Mouse (Mus musculus) heart, embryonic 14.5 days (tissue): Measurements from ENCODE around the gene Gipc2. TPM values are rescaled to one million over a fixed set of nuclear protein-coding genes. Genes with fewer than 3 reads are reported as not detected.

Experiments used
- ATAC-seq: fragments of 200-750 bp; cut with Nextera tagmentation; 2 replicates; pipeline ENCODE4 v1.8.0; 2017; ENCODE audit warnings: low read depth, moderate TSS enrichment; ENCODE audit not compliant: insufficient number of reproducible peaks, insufficient read depth, low FRiP score
- H3K27ac ChIP-seq, 2 experiments: fragments of 200-500 bp in 1 of 2; fragments of 300-500 bp in 1 of 2; sonication (generic) in 1 of 2; replicated peaks in 1 of 2; 2 replicates each; pipeline ENCODE4 v1.5.1; 2012 to 2014; ENCODE audit warnings: low read depth in 2 of 2, low read length in 2 of 2, control low read depth in 1 of 2, mild to moderate bottlenecking in 1 of 2, mixed read lengths in 1 of 2; ENCODE audit not compliant: control insufficient read depth in 1 of 2, insufficient read depth in 1 of 2
- H3K27me3 ChIP-seq: fragments of 300-500 bp; sonication (generic); 2 replicates; pipeline ENCODE4 v1.6.1; 2014; ENCODE audit warnings: mild to moderate bottlenecking, low read length, control low read depth; ENCODE audit not compliant: control insufficient read depth, insufficient read depth
- H3K36me3 ChIP-seq: fragments of 300-500 bp; sonication (generic); 2 replicates; pipeline ENCODE4 v1.6.1; 2014; ENCODE audit warnings: mild to moderate bottlenecking, control low read depth, low read length, mixed read lengths; ENCODE audit not compliant: control insufficient read depth, insufficient read depth
- H3K4me1 ChIP-seq, 2 experiments: fragments of 200-500 bp in 1 of 2; fragments of 300-500 bp in 1 of 2; sonication (generic) in 1 of 2; 2 replicates each; pipeline ENCODE4 v1.6.1; 2012 to 2014; ENCODE audit warnings: low read length in 2 of 2, control low read depth in 1 of 2, mixed read lengths in 1 of 2; ENCODE audit not compliant: control insufficient read depth in 2 of 2, insufficient read depth in 2 of 2
- H3K4me2 ChIP-seq: fragments of 300-500 bp; sonication (generic); 2 replicates; pipeline ENCODE4 v1.6.1; 2014; ENCODE audit warnings: mild to moderate bottlenecking, low read length
- H3K4me3 ChIP-seq, 2 experiments: fragments of 200-500 bp in 1 of 2; fragments of 300-500 bp in 1 of 2; sonication (generic) in 1 of 2; 2 replicates each; pipeline ENCODE4 v1.5.1; 2012 to 2014; ENCODE audit warnings: low read length in 2 of 2, mild to moderate bottlenecking in 2 of 2, control low read depth in 1 of 2, low read depth in 1 of 2, moderate library complexity in 1 of 2; ENCODE audit not compliant: control insufficient read depth in 1 of 2, insufficient read depth in 1 of 2
- H3K9ac ChIP-seq: fragments of 300-500 bp; sonication (generic); 2 replicates; pipeline ENCODE4 v1.6.1; 2014; ENCODE audit warnings: mild to moderate bottlenecking, low read length
- H3K9me3 ChIP-seq: fragments of 300-500 bp; sonication (generic); 2 replicates; pipeline ENCODE4 v1.6.1; 2016; ENCODE audit warnings: low read length, control low read depth; ENCODE audit not compliant: control insufficient read depth
- WGBS: fragments of 180-500 bp; shearing (Covaris S2); extraction: QIAGEN DNeasy Blood & Tissue Kit; methylation state at CpG from one replicate; pipeline ENCODE4 v1.1.7; 2014; 5-methylcytosine and 5-hydroxymethylcytosine counted together
- polyA plus RNA-seq: library from polyadenylated mRNA; unstranded; fragments of >200 nt; fragmentation: Nextera tagmentation; extraction: Ambion mirVana; gene quantifications from 2 replicates; pipeline ENCODE4 v1.2.1, GENCODE M21; 2014

Gipc2 gene
- polyA plus RNA-seq, 1 experiment from 2014 or later: 4.1 TPM

DNA sequence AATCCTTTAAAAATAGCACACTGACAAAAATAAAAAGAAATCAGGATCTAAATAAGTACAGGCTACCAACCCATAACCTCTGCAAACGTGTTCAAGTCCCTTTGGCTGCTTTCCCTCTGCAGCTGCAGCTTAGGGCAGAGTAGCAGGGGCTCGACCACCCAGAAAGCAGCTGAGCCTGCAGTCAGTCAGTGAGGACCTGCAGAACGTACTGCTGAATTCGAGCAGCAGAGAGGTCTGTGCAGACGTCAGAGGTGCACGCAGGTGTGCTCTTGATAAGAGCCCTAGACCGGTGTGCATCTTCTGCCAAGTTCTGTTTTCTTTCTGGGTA is 56.8 kb downstream of the Gipc2 start:
- peaks cover 21 to 30% of the 10 kb centered on the region in 2 experiments for H3K4me1 ChIP-seq
- H3K9me3 ChIP-seq: no peaks in the 10 kb centered on the region
- no peak overlapping the region for H3K27ac ChIP-seq
- no peaks in the 10 kb centered on the region for H3K36me3 ChIP-seq
- no peak for ATAC-seq
- no peak overlapping the region for H3K4me2 ChIP-seq
- 53% methylated on average over 7 of the region's 7 CpGs for WGBS
- H3K4me3 ChIP-seq: no peak overlapping the region
- H3K27me3 ChIP-seq: no peaks in the 10 kb centered on the region; the same call in 1 of the 2 replicates
- no peak overlapping the region for H3K9ac ChIP-seq

DNA sequence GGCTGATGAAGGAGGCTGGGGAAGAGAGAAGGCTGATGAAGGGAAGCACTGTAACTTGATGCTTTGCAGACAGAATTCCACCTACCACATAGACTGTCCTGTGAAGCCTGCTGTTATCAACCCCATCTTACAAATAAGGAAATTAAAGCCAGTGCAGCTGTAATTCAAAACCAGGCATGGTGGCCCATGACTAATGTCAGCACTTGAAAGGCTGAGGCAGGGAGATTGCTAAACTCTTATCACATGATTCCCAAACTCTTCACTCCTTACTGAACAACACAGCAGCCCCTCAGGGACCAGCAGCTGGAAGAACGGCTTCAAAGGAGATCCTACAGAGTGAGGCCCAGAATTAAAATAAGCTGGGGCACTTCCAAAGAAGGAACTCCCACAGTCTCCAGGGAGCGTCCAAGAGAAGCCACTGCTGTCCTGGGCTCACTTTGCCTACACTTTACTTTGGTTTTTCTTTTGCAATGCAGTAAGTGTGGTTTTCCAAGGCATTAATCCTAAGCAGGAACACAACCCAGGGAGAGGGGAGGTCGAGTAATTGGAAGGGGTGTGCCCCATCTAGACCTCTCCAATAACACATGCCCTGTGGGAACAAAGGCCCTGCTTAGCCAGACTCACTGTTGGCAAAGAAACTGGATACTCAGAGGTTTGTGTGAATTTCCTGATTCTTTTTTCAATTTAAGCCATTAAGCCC is 57.3 kb downstream of the Gipc2 start:
- H3K27me3 ChIP-seq: no peaks in the 10 kb centered on the region; the same call in 1 of the 2 replicates
- H3K4me3 ChIP-seq: no peak overlapping the region
- H3K4me2 ChIP-seq: no peak overlapping the region
- no peak for ATAC-seq
- H3K9ac ChIP-seq: no peak overlapping the region
- no peaks in the 10 kb centered on the region for H3K36me3 ChIP-seq
- H3K27ac ChIP-seq: no peak overlapping the region
- no peaks in the 10 kb centered on the region for H3K9me3 ChIP-seq
- peaks cover 19 to 28% of the 10 kb centered on the region in 2 experiments for H3K4me1 ChIP-seq
- WGBS: 26% methylated on average over 3 of the region's 3 CpGs

DNA sequence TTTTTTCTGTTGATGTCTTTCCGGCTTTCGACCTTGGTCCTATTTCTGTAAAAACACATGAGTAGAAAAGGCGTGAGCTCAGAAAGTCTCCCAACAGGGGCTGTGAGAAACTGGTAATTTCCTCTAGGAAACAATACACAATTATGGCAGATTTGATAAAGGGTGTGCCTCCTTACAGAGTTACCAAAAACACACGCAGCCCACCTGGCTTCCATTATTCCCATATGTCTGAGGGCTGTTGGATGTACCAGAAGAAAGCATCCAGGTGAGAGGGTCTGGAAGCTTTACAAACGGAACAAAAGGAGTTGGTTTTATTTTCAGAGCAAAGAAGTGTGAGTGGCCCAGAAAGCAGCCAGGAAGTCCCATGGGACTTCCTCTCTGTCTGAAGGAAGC is 58.0 kb downstream of the Gipc2 start:
- no peak overlapping the region for H3K9ac ChIP-seq

DNA sequence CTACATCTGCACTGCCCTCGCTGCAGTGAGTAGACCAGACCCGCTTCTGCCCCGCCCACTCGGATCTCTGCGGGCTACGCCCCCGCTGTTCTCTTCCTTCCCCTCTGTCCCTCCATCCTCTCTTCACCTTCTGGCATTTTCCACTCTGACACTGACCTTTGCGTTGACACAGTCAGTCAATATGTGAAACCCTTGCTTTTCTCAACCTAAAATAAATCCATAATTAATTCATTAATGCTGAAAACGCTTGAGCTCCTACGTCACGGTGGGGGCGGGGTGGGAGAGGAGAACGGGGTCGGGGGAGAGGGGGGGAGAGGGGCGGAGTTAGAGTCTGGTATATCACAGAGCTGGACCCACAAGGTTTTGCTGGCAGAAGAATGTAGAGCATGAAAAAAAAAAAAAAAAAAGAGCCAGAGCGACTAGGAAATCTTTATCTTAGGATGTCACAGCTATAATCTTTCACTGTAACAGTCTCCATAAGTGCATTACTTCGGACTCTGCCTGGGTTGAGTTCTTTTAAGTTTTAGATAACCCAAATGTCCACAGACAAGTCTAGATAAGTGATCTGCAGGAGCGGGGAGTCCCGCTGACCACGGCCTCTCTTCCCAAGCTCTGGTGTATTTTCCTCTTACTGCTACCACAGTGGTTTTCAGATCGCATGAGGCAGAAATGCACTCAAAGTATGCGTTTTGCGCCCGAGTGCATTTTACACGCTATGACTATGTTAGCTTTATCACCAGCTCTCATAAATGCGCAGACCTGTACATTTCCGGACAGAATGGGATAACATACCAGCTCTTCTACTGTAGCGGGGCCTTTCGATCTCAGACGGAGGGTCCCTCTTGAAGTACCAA is 58.7 kb downstream of the Gipc2 start:
- peak overlapping the region; percentile 87 for H3K4me2 ChIP-seq
- H3K9me3 ChIP-seq: no peaks in the 10 kb centered on the region
- peak; percentile 32; the same call in 1 of the 2 replicates for ATAC-seq
- no peaks in the 10 kb centered on the region; the same call in 1 of the 2 replicates for H3K27me3 ChIP-seq
- no peaks in the 10 kb centered on the region for H3K36me3 ChIP-seq
- peak overlapping the region; percentile 58 for H3K9ac ChIP-seq
- peak overlapping the region; percentile 32 to 41 for H3K4me3 ChIP-seq
- 22% methylated on average over 30 of the region's 30 CpGs for WGBS
- peaks cover 17 to 28% of the 10 kb centered on the region in 2 experiments for H3K4me1 ChIP-seq
- H3K27ac ChIP-seq: 0 out of 4 replicates have a peak overlapping the region, but pooled peaks of 1 of the 2 experiments have one; percentile 8

More for the DNA sequence above, 58.0 kb downstream of the Gipc2 start:
- Histone ChIP-seq H3K27me3 (no peaks in the 10 kb centered on the region; the same call in 1 of the 2 replicates), H3K27ac (no peak overlapping the region), H3K36me3 (no peaks in the 10 kb centered on the region), H3K4me3 (no peak overlapping the region), H3K4me2 (peak overlapping the region; percentile 87; the same call in 1 of the 2 replicates), H3K4me1 (peaks cover 17 to 28% of the 10 kb centered on the region in 2 experiments), H3K9me3 (no peaks in the 10 kb centered on the region)
- WGBS: 56% methylated on average over 5 of the region's 5 CpGs
- no peak for ATAC-seq

DNA sequence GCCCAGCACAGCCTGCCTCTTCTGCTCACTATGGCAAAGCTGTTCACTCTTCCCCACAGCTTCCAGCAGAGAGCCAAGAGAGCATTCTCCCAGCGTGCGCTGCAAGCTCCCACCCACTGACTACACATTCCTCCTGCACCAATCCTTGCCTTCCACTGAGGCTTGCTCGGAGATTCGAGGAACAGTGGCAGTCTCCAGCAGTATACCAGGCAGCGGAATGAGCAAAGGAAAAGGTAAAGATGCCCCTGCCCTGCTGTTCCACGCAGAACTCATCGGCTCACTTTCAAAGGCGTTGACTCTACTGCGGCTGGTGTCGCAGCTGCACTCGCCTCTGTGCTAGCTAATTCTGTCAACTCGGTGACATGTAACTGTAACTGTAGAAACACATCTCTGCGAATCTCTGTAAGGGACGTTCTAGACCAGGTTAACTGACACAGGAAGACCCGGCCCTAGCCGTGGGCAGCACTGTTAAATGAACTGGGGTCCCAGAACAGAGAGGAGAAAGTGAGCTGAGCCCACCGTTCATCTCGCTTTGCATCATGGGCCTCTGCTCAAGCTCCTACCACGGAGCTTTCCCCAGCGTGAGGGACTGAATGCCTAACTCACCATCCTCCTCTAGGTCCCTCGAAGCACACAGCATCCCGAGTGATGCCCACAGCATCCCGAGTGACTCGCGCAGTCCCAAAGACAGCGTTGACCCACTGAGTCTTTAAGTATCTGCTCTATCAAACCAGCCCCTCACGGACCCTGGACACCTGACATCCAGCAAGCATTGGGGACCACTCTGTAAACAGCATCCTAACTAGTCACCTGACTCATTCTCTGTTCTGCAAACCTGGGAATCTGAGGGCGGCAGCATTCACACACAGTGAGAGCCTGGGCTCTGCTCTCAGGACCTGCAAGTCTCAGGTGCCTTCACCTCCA is 59.5 kb downstream of the Gipc2 start:
- Histone ChIP-seq H3K9me3 (no peaks in the 10 kb centered on the region), H3K4me2 (peak overlapping the region; percentile 87), H3K27me3 (no peaks in the 10 kb centered on the region; the same call in 1 of the 2 replicates), H3K4me3 (peak overlapping the region; percentile 32 to 41), H3K36me3 (no peaks in the 10 kb centered on the region), H3K27ac (no peak overlapping the region), H3K4me1 (peaks cover 17 to 26% of the 10 kb centered on the region in 2 experiments), H3K9ac (peak overlapping the region; percentile 58)
- 2% methylated on average over 28 of the region's 28 CpGs for WGBS
- ATAC-seq: 0 out of 2 replicates have a peak, but pooled peaks have one; percentile 11

DNA sequence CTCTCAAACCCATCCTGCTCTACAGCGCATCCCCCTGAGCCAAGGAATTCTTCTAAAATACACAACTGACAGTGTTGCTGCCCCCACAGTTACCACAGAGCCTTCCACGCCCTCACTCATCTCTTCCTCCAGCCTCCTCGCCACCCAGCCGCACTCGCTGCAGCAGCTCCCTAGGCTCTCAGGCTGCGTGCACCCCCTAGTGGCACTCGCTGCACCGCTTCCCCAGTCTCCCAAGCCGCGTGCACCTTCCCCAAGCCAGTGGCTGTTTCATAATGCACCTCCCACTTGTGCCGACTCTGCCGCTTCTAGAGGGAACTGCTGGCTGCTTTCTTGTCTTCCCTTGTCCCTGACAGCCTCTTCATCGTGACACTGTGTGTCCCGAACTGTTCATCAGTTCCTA is 60.7 kb downstream of the Gipc2 start:
- WGBS: 3% methylated on average over 14 of the region's 14 CpGs

DNA sequence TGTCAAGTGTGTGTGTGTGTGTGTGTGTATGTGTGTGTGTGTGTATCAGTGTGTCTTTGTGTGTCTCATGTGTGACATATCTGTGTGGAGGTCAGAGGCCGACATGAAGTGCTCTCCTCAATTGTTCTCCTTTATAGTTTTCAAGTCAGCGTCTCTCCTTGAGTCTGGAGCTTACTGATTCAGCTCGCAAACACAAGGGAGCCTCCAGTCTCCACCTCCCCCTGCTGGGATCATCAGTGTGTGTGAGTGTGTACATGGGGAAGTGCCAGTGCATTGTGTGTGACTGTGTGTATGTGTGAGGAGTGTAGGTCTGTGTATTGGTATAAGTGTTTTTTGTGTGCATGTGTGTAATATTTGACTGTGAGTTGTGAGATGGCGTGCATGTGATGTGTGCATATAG is 62.6 kb downstream of the Gipc2 start:
- Histone ChIP-seq H3K4me2 (no peak overlapping the region), H3K27me3 (no peaks in the 10 kb centered on the region; the same call in 1 of the 2 replicates), H3K4me3 (no peak overlapping the region), H3K9ac (no peak overlapping the region), H3K27ac (no peak overlapping the region), H3K9me3 (no peaks in the 10 kb centered on the region), H3K36me3 (no peaks in the 10 kb centered on the region), H3K4me1 (peaks cover 14 to 22% of the 10 kb centered on the region in 2 experiments)
- WGBS: 90% methylated on average over 4 of the region's 4 CpGs
- ATAC-seq: no peak

More for the DNA sequence above, 60.7 kb downstream of the Gipc2 start:
- Histone ChIP-seq H3K4me1 (peaks cover 17 to 22% of the 10 kb centered on the region in 2 experiments), H3K9me3 (no peaks in the 10 kb centered on the region), H3K9ac (no peak overlapping the region), H3K36me3 (no peaks in the 10 kb centered on the region), H3K4me2 (peak overlapping the region; percentile 87), H3K4me3 (peak overlapping the region in 1 of 2 experiments; percentile 3; a peak in 1 of 4 replicates), H3K27ac (no peak overlapping the region), H3K27me3 (no peaks in the 10 kb centered on the region; the same call in 1 of the 2 replicates)
- ATAC-seq: 0 out of 2 replicates have a peak, but pooled peaks have one; percentile 33
